Mouse (Mus musculus): ENCODE measurements around the gene Decr2.
"Not testable (repeated sequence)": the region's sequence is repeated elsewhere in the genome, so short reads cannot be mapped to it uniquely, and the experiment has no call there.

The Decr2 gene

DNA sequence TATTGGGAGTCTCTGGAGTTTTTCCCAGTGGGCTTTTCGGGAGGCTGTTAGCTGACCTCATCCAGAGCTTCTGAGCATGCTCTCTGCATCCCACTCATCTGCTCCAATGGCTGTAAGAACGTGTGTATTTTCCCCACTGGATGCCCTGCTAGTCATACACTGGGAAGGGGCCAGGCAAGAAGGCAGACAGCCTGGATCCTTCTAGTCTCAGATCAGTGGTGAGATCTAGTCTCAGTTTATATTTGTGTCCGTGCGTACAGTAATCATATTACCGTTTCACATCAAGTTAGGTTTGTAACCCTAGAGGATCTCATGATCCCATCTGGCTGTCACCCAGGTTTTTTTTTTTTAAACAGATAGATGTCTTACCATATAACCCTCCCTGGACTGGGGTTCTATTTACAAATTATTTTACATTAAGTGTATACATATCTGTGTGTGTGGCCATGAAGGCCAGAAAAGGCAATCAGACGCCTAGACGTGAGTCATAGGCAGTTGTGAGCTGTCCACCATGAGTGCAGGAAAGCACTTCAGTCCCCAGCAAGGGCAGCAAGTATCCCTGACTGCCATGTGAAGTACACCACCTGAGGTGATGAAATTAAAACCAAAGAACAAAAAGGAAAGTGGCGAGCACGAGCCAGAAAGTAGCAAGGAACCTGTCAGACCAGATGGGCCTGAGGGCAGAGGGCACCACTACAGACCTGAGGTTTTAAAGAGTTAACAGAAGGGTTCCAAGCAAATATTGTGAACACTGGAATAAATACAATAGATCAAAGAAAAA is 32.2 kb downstream of the Decr2 start:
- DNase-seq (ENCODE audit: low spot score) = no peak

DNA sequence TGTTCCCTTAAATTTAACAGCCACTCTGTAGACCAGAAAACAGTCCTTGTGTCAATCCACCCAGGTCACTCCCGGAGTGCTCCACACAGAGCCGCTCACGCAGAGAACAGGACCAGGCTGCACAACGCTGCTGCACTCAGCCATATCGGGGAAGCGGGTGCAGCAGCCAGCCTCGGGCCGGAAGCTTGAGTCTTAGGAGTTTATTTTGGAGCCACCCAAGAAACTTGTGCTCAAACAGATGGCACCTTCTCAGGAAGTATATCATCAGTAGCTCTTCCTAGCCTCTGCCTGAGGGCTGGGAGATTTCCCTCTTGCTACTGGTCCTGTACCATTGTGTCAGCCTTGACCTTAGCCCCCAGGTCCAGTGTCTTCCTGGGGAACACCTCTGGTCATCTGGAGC is 32.9 kb downstream of the Decr2 start:
- no peak for DNase-seq (ENCODE audit: low spot score)

DNA sequence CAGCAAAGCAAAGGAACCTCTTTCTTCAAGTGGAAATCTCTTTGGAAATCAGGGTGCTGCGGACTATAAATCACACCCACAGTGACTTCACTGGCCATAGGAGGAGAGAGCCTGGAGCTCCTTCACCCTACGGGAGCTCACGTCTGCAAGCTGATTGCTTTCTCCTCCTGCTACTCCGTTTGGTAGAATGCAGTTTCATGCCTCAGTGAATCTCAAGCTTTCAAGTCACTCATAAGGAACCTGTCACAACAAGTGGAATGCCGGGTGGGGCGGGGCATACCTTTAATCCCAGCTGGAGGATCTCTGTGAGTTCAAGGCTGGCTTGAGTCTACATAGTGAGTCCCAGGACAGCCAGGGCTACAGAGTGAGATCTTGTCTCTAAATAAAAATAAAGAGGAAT is 35.0 kb downstream of the Decr2 start:
- DNase-seq (ENCODE audit: low spot score) = no peak

DNA sequence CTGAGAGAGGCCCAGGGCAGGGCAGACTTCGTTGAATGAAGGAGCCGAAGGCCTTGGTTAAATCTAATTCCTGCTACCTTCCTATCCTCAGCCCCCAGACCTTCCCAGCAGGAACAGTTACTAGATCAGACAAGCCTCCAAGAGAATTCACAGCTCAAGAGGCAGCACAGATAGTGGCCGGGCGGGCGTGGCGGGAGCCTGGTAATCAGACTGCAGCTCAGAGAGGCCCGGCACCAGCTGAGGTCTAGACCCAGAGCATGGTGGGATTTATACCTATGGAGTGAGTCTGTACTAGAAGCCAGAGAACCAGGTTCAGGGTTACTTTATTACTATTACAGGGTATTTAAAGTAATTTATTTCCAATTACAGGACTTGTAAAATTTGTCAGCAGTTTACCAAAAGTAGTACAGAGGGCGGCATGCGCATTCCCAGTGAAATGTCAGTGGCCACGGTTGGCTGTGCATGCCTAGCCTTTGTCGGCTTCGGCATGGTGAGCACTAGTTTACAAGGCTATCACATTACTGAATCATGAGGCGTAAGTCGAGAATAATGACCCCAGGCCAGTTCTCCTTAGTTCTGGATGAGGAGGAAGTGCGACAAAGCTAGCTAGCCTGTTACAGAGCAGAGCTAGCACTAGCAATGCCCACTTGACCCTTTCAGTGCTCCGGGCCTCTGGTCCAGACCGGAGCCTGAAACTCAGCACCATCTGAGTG is 35.8 kb downstream of the Decr2 start:
- DNase-seq (ENCODE audit: low spot score) = no peak

DNA sequence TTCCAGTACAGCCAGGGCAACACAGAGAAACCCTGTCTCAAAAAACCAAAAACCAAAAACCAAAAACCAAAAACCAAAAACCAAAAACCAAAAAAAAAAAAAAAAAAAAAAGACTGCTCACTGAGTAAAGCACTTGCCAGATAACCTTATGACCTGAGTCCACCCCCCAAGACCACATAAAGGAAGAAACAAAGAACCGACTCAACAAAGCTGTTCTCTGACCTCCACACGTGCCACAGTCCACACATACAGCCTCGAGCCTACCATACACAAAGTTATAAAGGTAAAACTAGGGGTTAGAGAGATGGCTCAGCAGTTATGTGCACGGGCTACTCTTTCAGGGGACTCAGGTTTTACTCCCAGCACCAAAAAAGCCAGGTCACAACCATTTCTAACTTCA is 37.4 kb downstream of the Decr2 start:
- DNase-seq (ENCODE audit: low spot score) = no peak

DNA sequence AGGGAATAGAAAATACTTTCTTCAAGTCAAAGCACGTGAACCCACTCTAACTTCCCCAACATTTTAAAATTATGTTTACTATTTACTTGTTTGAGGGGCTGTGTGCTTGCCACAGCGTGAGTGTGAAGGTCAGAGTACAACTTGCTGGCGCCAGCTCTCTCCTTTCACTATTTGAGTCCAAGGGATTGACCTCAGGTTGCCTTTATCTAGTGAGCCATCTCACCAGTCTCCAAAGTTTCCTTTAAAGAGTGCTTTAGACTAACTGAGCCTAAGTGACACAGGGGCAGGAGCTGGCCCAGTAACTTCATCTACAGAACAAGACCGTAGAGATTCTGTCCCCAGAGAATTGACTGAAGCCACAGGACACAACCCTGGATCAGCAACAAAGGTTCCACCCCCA is 38.1 kb downstream of the Decr2 start:
- no peak for DNase-seq (ENCODE audit: low spot score)

DNA sequence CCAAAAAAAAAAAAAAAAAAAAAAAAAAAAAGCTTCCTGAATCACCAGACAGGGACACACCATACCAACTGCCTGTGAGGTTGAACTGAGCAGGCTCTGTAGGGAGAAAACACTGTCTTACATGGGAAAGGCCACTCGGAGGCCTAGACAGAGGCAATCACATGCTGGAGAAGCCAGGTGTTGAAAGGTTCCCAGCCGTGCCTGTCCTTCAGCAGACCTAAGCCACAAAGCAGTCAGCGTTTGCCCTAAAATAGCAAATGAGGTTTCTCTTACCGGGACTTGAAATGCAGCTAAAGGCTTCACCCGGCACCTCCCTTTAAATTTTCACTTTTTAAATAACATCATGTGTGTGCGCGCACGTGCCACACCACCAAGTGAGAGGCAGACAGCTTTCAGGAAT is 42.0 kb downstream of the Decr2 start:
- DNase-seq (ENCODE audit: low spot score) = no peak

DNA sequence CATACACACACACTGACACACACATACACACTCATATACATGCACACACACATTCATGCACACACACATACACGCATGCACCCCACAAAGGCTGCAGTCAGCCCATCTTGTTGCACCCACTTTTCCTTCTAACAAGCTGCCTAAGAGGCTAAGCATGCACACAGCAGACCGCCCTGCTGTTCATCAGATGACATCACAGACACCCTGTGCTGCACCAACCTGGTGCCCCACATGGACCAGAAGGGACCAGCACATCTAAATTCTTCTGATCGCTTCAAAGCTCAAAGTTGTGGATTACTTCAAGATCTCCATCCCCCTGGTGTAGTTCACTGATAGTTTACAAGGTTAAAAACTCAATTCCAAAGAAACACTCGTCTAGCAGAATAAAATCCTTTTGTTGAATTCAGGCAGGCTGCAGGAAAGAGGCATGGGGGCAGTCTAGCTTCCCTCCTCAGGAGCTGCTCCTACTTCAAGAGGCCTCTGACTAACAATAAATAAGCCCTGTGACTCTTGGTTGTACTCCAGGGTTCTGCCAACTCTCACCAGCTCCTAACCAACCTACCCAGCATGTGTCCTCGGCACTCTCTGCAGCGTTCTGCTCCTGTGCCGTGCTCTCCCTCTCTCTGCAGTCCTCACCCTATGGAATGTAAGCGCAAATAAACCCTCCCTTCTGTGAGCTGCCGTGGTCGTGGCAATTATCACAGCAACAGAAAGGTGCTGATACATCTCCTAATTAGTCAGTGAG is 43.7 kb downstream of the Decr2 start:
- no peak for DNase-seq (ENCODE audit: low spot score)

DNA sequence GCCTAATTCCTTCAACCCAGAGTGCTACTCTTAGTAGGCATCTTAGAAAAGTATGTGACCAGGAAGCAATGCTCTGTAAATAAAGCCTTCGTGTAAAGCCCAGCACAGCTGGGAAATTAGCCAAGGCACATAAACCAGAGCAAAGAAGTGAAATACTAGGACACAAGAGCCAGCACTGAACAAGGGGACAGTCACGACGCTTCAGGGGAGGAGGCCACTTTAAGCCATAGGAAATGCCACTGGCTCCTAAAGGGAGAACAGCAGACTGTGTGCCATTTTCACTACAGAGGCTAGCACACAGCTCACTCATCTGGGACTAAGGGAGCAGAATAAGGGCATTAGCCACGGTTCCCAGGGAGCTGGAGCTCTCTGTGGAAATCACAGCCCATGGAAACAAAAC is 44.9 kb downstream of the Decr2 start:
- no peak for DNase-seq (ENCODE audit: low spot score)

DNA sequence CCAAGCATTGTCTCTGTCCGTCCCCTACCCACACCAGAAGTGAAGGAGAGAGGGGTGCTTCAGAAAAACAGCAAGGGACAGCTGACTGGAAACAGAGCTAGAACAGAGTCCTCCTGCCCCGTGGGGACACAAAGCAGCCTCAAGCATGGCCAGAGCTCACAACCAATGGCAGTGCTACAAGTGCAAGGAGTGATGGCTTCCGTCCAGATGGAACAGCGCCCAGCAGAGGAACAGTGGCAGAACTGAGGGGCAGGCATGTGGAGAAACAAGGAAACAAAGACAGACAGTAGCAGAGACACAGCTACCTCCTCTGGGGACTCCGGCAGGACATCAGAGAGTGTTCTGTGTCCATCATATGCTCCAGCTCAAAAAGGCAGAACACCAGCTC is 46.9 kb downstream of the Decr2 start:
- peak; percentile 22 for DNase-seq (ENCODE audit: low spot score)

DNA sequence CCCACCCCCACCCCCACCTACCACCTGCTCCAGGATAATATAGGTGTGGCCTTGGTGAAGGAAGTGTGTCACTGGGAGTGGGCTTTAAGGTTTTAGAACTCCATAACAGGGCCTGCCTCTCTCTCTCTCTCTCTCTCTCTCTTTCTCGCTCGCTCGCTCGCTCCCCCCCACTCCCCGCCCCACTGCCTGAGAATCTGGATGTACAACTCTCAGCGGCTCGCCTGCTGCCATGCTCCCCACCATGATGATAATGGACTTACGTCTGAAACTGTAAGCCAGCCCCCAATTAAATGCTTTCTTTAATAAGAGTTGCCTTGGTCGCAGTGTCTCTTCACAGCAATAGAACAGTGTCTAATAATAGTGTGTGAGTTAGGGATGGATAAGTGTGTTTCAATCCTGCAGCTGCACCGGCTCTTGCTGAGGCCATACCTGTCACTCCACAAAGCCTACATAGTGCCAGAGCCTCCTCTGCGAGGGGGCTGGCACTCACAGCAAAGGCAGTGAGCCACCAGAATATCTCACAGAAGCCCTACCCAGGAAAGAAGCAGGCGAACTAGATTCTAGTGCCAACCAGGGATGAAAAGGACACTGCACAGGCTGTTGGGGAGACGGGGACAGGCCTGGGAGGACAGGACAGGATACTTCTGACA is 47.4 kb downstream of the Decr2 start:
- DNase-seq (ENCODE audit: low spot score) = no peak

DNA sequence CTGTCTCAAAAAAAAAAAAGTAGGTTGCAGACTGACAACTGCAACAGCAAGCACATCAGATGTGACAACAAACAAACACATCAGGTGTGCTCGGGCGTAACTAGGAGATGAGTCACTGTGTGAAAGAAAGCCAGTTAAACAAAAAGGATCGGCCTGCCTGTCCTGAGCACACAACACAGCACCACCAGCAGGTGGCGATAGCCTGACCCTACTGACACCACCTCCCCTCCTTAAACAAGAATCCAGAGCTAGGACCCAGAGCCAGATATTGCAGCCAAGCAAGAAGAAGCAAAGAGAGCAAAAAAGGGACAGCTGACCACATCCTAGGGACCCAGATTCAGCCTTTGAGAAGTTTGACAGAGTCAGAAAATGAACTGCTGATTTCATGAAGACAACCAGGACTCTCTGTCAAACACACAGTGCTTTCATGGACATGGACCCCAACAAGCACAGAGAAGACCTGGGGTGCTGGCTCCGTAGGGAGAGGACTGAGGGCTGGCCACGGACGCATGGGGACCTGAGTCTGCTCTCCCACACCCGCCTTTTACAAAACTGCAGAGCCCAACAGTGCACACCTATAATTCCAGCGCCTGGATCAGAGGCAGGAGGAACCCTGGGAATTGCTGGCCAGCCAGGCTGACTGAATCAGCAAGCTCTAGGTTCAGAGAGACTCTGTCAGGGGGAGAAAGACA is 48.9 kb downstream of the Decr2 start:
- no peak for DNase-seq (ENCODE audit: low spot score)

DNA sequence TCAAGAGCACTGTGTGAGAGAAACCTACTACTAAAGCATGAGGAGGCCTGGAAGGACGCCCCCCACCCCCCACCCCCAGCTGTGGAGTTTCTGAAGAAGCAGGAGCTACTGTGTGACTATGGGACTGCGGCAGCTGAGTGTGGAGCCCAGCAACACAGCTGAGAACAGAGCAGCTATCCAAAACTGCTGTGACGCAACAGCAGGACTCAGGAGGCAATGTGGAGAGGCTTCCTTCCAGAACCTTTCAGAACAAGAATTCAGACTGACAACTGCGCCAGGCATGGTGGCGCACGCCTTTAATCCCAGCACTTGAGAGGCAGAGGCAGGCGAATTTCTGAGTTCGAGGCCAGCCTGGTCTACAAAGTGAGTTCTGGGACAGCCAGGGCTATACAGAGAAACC is 49.4 kb downstream of the Decr2 start:
- not testable (repeated sequence) for DNase-seq (ENCODE audit: low spot score)

DNA sequence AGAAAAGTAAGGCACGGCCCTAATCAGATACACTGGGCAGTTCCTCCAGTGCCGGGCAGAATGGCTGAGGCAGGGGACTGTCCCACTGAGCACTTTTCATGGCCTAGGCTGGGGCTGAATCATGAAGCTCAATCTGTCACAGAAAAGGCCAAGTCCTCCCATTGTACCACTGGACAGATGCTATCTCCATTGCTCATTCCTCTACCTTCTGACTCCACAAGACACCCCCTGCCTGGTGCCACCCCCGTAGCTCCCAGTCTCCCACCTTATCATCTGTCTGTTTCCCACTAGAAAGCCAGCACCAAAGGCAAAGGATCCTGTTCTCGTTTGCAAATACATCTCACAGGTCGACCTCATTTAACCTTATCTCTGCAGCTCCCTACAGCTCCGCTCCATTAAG is 58.1 kb downstream of the Decr2 start:
- DNase-seq (ENCODE audit: low spot score) = no peak

DNA sequence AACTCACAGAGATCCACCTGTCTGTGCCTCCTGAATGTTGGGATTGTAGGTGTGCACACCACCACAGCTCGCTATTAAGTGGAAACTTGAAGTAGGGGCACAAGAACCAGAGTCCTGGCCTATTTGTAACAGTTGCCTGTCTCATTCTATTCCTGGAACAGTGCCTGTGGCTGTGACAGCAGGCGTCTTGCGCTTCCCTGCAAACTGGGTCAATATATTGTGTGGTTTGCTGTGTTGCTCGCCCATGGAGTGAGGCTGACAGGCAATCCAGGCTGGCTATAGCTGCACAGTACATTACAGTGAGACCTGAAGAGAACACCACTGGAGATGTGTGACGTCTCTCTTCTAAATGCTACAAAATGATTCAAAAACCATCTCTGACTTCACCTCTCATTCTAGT is 58.6 kb downstream of the Decr2 start:
- no peak for DNase-seq (ENCODE audit: low spot score)

Measured in ovary, adult 18-20 months (tissue).